Mouse (Mus musculus) midbrain, embryonic 14.5 days (tissue): ENCODE measurements around the gene Synj2. TPM values are rescaled to one million over a fixed set of nuclear protein-coding genes. Genes with fewer than 3 reads are reported as not detected.

Experiments
- ATAC-seq: fragments of 200-750 bp; cut with Nextera tagmentation; 2 replicates; pipeline ENCODE4 v1.8.0; 2017; ENCODE audit warnings: moderate number of reproducible peaks, moderate library complexity; ENCODE audit not compliant: low FRiP score, low TSS enrichment
- DNase-seq: peaks from one replicate; pipeline ENCODE4 v3.0.0-alpha.2; 2015
- H3K27ac ChIP-seq: fragments of 300-500 bp; sonication (generic); replicated peaks from 2 replicates; pipeline ENCODE4 v1.5.1; 2014; ENCODE audit warnings: mild to moderate bottlenecking, low read depth, low read length, moderate library complexity
- H3K27me3 ChIP-seq: fragments of 300-500 bp; sonication (generic); 2 replicates; pipeline ENCODE4 v1.6.1; 2014; ENCODE audit warnings: low read length, control low read depth, mixed read lengths; ENCODE audit not compliant: control insufficient read depth, insufficient read depth
- H3K36me3 ChIP-seq: fragments of 300-500 bp; sonication (generic); 2 replicates; pipeline ENCODE4 v1.6.1; 2014; ENCODE audit warnings: low read length, control low read depth; ENCODE audit not compliant: control insufficient read depth, insufficient read depth
- H3K4me1 ChIP-seq: fragments of 300-500 bp; sonication (generic); 2 replicates; pipeline ENCODE4 v1.6.1; 2014; ENCODE audit warnings: mild to moderate bottlenecking, antibody characterized with exemption, low read length, control low read depth; ENCODE audit not compliant: control insufficient read depth, insufficient read depth
- H3K4me2 ChIP-seq: fragments of 300-500 bp; sonication (generic); 2 replicates; pipeline ENCODE4 v1.6.1; 2014; ENCODE audit warnings: mild to moderate bottlenecking, low read length, moderate library complexity
- H3K4me3 ChIP-seq: fragments of 300-500 bp; sonication (generic); replicated peaks from 2 replicates; pipeline ENCODE4 v1.5.1; 2014; ENCODE audit warnings: low read depth, low read length
- H3K9ac ChIP-seq: fragments of 300-500 bp; sonication (generic); replicated peaks from 2 replicates; pipeline ENCODE4 v1.6.1; 2014; ENCODE audit warnings: mild to moderate bottlenecking, low read length, moderate library complexity
- H3K9me3 ChIP-seq: fragments of 300-500 bp; sonication (generic); 2 replicates; pipeline ENCODE4 v1.6.1; 2016; ENCODE audit warnings: low read length, control low read depth, mixed read lengths; ENCODE audit not compliant: control insufficient read depth
- WGBS: fragments of 180-500 bp; shearing (Covaris S2); extraction: QIAGEN DNeasy Blood & Tissue Kit; methylation state at CpG from one replicate; pipeline ENCODE4 v1.1.7; 2014; 5-methylcytosine and 5-hydroxymethylcytosine counted together
- polyA plus RNA-seq: library from polyadenylated mRNA; unstranded; fragments of >200 nt; fragmentation: Nextera tagmentation; extraction: Ambion mirVana; gene quantifications from 2 replicates; pipeline ENCODE4 v1.2.1, GENCODE M21; 2014

Synj2 gene
- polyA plus RNA-seq, 1 experiment from 2014 or later = 1.2 TPM

DNA sequence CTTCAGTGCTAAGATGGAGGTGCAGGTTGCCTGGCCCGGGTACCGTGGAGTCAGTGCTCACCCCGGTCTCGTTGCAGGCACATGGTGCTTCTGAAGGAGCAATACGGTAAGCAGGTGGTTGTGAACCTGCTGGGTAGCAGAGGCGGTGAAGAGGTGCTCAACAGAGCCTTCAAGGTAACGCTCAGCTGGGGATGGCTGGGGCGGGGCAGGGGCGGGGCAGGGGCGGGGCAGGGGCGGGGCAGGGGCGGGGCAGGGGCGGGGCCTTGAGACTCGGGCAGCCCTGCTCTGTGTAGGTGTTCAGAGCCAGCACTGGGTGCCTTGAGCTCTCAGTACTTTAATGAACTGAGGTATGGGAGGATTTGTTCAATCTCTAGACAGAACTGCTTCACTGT, 64.2 kb downstream of the Synj2 start:
- WGBS = 17% methylated on average over 13 of the region's 14 CpGs

GRCm38 (mm10) chr17:6005638-6006471, 64.8 kb downstream of the Synj2 start:
- Histone ChIP-seq H3K9ac (no peak overlapping the region), H3K4me1 (0 out of 2 replicates have a peak, but pooled peaks cover 6% of the 10 kb centered on the region), H3K27me3 (no peaks in the 10 kb centered on the region), H3K4me2 (no peak overlapping the region), H3K27ac (no peak overlapping the region), H3K4me3 (no peak overlapping the region), H3K9me3 (no peaks in the 10 kb centered on the region), H3K36me3 (no peaks in the 10 kb centered on the region)
- DNase-seq = peak; percentile 63
- ATAC-seq = no peak
- 27% methylated on average over 14 of the region's 14 CpGs for WGBS

More for the DNA sequence above, 64.2 kb downstream of the Synj2 start:
- Histone ChIP-seq H3K4me3 (no peak overlapping the region), H3K27ac (no peak overlapping the region), H3K27me3 (no peaks in the 10 kb centered on the region), H3K4me1 (0 out of 2 replicates have a peak, but pooled peaks cover 6% of the 10 kb centered on the region), H3K9ac (no peak overlapping the region), H3K4me2 (no peak overlapping the region), H3K36me3 (no peaks in the 10 kb centered on the region), H3K9me3 (no peaks in the 10 kb centered on the region)
- DNase-seq = no peak
- ATAC-seq = no peak

DNA sequence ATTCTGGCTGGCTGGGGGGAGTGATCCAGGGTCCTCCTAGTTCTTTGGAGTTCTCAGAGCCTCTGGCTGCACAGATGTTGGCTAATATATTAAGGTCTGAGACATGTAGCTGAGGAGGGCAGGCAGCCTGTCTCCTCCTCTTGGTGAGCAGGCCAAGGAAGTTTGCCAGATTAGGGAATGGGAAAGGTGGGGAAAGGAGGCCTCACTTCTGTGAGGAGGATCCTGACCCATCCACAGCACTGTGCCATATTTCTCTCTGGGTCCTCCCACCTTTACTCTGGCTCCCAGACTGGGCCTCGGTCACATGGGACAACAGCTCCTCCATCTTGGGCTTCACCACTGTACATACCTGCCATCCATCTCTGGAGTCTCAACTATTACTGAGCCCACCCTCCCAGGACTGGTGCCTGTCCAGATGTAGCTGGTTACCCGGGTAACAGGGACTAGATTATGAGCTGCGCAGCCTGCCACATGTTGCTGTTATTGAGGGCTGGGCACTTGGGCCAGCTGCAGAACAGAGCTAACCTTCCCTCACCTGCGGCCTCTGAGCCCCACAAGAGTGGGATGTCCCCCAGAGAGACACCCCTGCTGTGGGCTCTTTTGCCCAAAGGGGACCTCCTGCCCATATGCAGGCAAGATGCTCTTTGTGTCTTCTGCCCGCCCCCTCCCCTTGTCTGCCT, 66.2 kb downstream of the Synj2 start:
- ATAC-seq = no peak
- no peak for DNase-seq
- H3K27ac ChIP-seq = no peak overlapping the region
- 89% methylated on average over 5 of the region's 5 CpGs for WGBS
- H3K4me3 ChIP-seq = no peak overlapping the region
- H3K27me3 ChIP-seq = no peaks in the 10 kb centered on the region
- no peaks in the 10 kb centered on the region for H3K36me3 ChIP-seq
- no peaks in the 10 kb centered on the region for H3K9me3 ChIP-seq
- no peak overlapping the region for H3K9ac ChIP-seq
- no peak overlapping the region for H3K4me2 ChIP-seq
- 0 out of 2 replicates have a peak, but pooled peaks cover 6% of the 10 kb centered on the region for H3K4me1 ChIP-seq

DNA sequence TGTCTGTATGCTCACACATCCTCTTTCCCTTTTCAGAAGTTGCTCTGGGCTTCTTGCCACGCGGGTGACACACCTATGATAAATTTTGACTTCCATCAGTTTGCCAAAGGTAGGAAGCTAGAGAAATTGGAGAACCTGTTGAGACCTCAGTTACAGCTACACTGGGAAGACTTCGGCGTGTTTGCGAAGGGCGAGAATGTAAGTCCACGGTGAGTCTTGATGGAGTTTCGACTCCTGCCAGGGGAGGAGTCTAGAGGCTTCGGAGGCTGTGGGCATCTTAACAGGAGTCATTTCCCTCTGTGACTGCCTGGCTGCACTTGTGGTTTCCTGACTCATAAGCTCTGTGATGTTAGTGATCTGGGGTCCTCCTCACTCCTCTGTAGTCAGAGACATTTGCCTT, 66.8 kb downstream of the Synj2 start:
- Histone ChIP-seq H3K9me3 (no peaks in the 10 kb centered on the region), H3K36me3 (no peaks in the 10 kb centered on the region), H3K4me3 (no peak overlapping the region), H3K27me3 (no peaks in the 10 kb centered on the region), H3K4me1 (0 out of 2 replicates have a peak, but pooled peaks cover 6% of the 10 kb centered on the region), H3K9ac (no peak overlapping the region), H3K27ac (no peak overlapping the region), H3K4me2 (no peak overlapping the region)
- no peak for ATAC-seq
- DNase-seq = no peak
- WGBS = 94% methylated on average over 9 of the region's 9 CpGs

GRCm38 (mm10) chr17:6008590-6008989, 67.5 kb downstream of the Synj2 start:
- ATAC-seq (no peak), DNase-seq (no peak)
- H3K9ac ChIP-seq = no peak overlapping the region
- 92% methylated on average over 11 of the region's 11 CpGs for WGBS
- no peak overlapping the region for H3K4me2 ChIP-seq
- 0 out of 2 replicates have a peak, but pooled peaks cover 6% of the 10 kb centered on the region for H3K4me1 ChIP-seq
- H3K27ac ChIP-seq = no peak overlapping the region
- H3K9me3 ChIP-seq = no peaks in the 10 kb centered on the region
- H3K36me3 ChIP-seq = no peaks in the 10 kb centered on the region
- no peaks in the 10 kb centered on the region for H3K27me3 ChIP-seq
- H3K4me3 ChIP-seq = no peak overlapping the region

- H3K27me3 ChIP-seq = no peaks in the 10 kb centered on the region
- no peak overlapping the region for H3K4me3 ChIP-seq
- H3K9ac ChIP-seq = no peak overlapping the region
- ATAC-seq (no peak), DNase-seq (no peak)
- H3K4me1 ChIP-seq = 0 out of 2 replicates have a peak, but pooled peaks cover 6% of the 10 kb centered on the region
- WGBS = 85% methylated on average over 4 of the region's 4 CpGs
- H3K27ac ChIP-seq = no peak overlapping the region
- H3K36me3 ChIP-seq = no peaks in the 10 kb centered on the region
- H3K9me3 ChIP-seq = no peaks in the 10 kb centered on the region
- no peak overlapping the region for H3K4me2 ChIP-seq
Observed at GRCm38 (mm10) chr17:6009606-6010005, 68.5 kb downstream of the Synj2 start.

DNA sequence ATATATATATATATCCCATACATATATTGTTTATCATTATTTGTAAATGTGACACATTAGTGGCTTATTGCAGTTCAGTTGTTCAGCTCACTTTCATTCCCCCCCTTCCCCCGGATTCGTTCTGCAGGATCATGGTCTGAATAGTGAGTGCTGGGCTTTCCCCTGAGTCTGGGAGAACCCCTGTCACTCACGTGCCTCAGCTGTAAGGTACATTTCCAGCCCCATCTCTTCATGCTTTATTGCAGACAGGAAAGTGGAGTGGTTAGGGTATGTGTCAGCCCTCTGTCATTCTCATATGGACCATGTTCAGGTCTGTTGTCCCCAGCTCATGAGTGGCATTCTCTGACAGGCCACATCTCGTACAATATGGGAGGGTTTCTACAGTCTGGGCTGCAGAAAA, 72.0 kb downstream of the Synj2 start:
- no peaks in the 10 kb centered on the region for H3K27me3 ChIP-seq
- no peak overlapping the region for H3K4me2 ChIP-seq
- no peak overlapping the region for H3K9ac ChIP-seq
- ATAC-seq (no peak), DNase-seq (no peak)
- H3K27ac ChIP-seq = no peak overlapping the region
- no peaks in the 10 kb centered on the region for H3K36me3 ChIP-seq
- 76% methylated on average over 4 of the region's 4 CpGs for WGBS
- H3K4me3 ChIP-seq = no peak overlapping the region
- no peaks in the 10 kb centered on the region for H3K4me1 ChIP-seq
- no peaks in the 10 kb centered on the region for H3K9me3 ChIP-seq

GRCm38 (mm10) chr17:6014985-6015384, 73.9 kb downstream of the Synj2 start:
- H3K4me1 ChIP-seq = no peaks in the 10 kb centered on the region
- H3K4me3 ChIP-seq = no peak overlapping the region
- WGBS = 86% methylated on average over 4 of the region's 4 CpGs
- no peak overlapping the region for H3K27ac ChIP-seq
- H3K4me2 ChIP-seq = no peak overlapping the region
- H3K9me3 ChIP-seq = no peaks in the 10 kb centered on the region
- DNase-seq (no peak), ATAC-seq (no peak)
- H3K9ac ChIP-seq = no peak overlapping the region
- H3K36me3 ChIP-seq = no peaks in the 10 kb centered on the region
- no peaks in the 10 kb centered on the region for H3K27me3 ChIP-seq
